8 mouse cellular contexts compared by ENCODE assay signal in the genomic region with DNA sequence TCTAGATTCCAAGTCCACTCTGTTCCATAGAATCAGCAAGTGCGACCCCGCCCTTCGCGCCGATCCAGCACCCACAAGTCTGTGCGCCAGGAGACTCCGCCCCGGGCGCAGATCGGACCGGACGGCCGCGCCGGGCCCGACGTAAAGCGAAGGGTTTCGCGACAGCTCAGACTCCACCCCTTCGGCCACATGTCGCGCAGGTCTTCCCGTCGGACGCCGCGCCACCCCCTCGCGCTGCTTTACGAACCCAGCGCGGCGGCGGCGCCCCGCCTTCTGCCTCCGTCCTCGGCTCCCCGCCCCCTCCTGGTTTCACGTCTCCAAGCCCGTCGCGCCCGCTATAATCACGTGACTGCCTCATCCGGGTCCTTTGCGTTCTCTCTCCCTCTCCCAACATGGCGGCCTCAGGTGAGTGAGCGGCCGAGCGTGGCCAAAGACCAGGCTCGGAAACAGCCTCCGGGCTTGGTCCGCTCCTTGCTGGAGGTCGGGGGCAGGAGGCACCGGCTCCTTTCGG. TPM values are rescaled to one million over a fixed set of nuclear protein-coding genes. Genes with fewer than 3 reads are reported as not detected.
DNase-seq lines count a peak whose midpoint lies in the region; ATAC-seq lines count a peak whose summit lies in the region.

A gene (plus strand): TSS at position 215 of the 511 bp plus-strand sequence.

- intact Hi-C loops in gastrocnemius, postnatal 14 days (cut with DNase I; ENCODE audit: low total_unique reads), result no loop called here
- intact Hi-C loops in left cerebral cortex, postnatal 10 days (cut with DNase I), result no loop called here

- peak; percentile 95 for ATAC-seq in inflammation-experienced regulatory T-cells, adult 6 months
- ATAC-seq in megakaryocyte-erythroid progenitor cell, adult 5-6 weeks (replicated peaks; ENCODE audit: low FRiP score, low TSS enrichment, poor library complexity, severe bottlenecking), result peak; percentile 90

- peak; percentile 100 for DNase-seq in adrenal gland, adult (ENCODE audit: inconsistent age in 2 of 2, low spot score in 1 of 2)
- DNase-seq in embryo, embryonic 10.5 days (ENCODE audit: low spot score), result peak; percentile 100
- DNase-seq in gastrocnemius, postnatal 14 days, result peak; percentile 100
- peak; percentile 98 to 100 for DNase-seq in left cerebral cortex, postnatal 10 days (ENCODE audit: extremely low spot score in 1 of 2, low spot score in 2 of 2)
- peak; percentile 99 for DNase-seq in right cerebral cortex, postnatal 25 days
- peak; percentile 99 to 100 for DNase-seq in urinary bladder, postnatal 4 days (ENCODE audit: low spot score in 2 of 2)

RNA-seq across cellular contexts. Expression of the gene that starts here (rescaled TPM):
- total RNA-seq in gastrocnemius, postnatal 14 days (2021), result 100 to 1,000 TPM; 130 to 139 TPM
- polyA plus RNA-seq in inflammation-experienced regulatory T-cells, adult 6 months (2017; shearing (Covaris generic)), result 100 to 1,000 TPM in 2 of 3 experiments, 10 to 100 TPM in 1; 90.5 to 131 (median 129) TPM
- 100 to 1,000 TPM; 176 to 177 TPM for total RNA-seq in left cerebral cortex, postnatal 10 days (2021)
- total RNA-seq in megakaryocyte-erythroid progenitor cell, adult 5-6 weeks (2014; fragmentation: Nextera tagmentation), result 328 and 355 TPM in 2 replicates
- total RNA-seq in megakaryocyte-erythroid progenitor cell, adult 5-6 weeks (2017), result 527 and 549 TPM in 2 replicates

Comparison
In these comparisons a context has a peak if more than half of its experiments do, and no peak if none do; other contexts are left out.
1. Peak in every context shown above with its lines: DNase-seq and ATAC-seq.